Mouse (Mus musculus) embryonic facial prominence, embryonic 14.5 days (tissue): ENCODE measurements around the gene Atp13a1. TPM values are rescaled to one million over a fixed set of nuclear protein-coding genes. Genes with fewer than 3 reads are reported as not detected.

Source experiments
- ATAC-seq: fragments of 200-750 bp; cut with Nextera tagmentation; 2 replicates; pipeline ENCODE4 v1.8.0; 2017; ENCODE audit warnings: low read depth, moderate number of reproducible peaks, moderate TSS enrichment
- DNase-seq: peaks from one replicate; pipeline ENCODE4 v3.0.0-alpha.2; 2015; ENCODE audit warnings: low spot score
- H3K27ac ChIP-seq: fragments of 300-500 bp; sonication (generic); replicated peaks from 2 replicates; pipeline ENCODE4 v1.5.1; 2014; ENCODE audit warnings: low read depth, mild to moderate bottlenecking, low read length, moderate library complexity
- H3K27me3 ChIP-seq: fragments of 300-500 bp; sonication (generic); replicated peaks from 2 replicates; pipeline ENCODE4 v1.6.1; 2014; ENCODE audit warnings: low read length; ENCODE audit not compliant: control insufficient read depth, insufficient read depth
- H3K36me3 ChIP-seq: fragments of 300-500 bp; sonication (generic); 2 replicates; pipeline ENCODE4 v1.6.1; 2014; ENCODE audit warnings: low read length, mixed read lengths; ENCODE audit not compliant: control insufficient read depth, insufficient read depth
- H3K4me1 ChIP-seq: fragments of 300-500 bp; sonication (generic); 2 replicates; pipeline ENCODE4 v1.6.1; 2014; ENCODE audit warnings: antibody characterized with exemption, low read length; ENCODE audit not compliant: control insufficient read depth, insufficient read depth
- H3K4me2 ChIP-seq: fragments of 300-500 bp; sonication (generic); 2 replicates; pipeline ENCODE4 v1.6.1; 2014; ENCODE audit warnings: low read depth, mild to moderate bottlenecking, low read length, moderate library complexity, mixed read lengths
- H3K4me3 ChIP-seq: fragments of 300-500 bp; sonication (generic); 2 replicates; pipeline ENCODE4 v1.5.1; 2014; ENCODE audit warnings: low read depth, mild to moderate bottlenecking, low read length
- H3K9ac ChIP-seq: fragments of 300-500 bp; sonication (generic); 2 replicates; pipeline ENCODE4 v1.6.1; 2014; ENCODE audit warnings: low read depth, mild to moderate bottlenecking, low read length, moderate library complexity, mixed read lengths
- H3K9me3 ChIP-seq: fragments of 300-500 bp; sonication (generic); 2 replicates; pipeline ENCODE4 v1.6.1; 2016; ENCODE audit warnings: low read length; ENCODE audit not compliant: control insufficient read depth
- WGBS: fragments of 180-500 bp; shearing (Covaris S2); extraction: QIAGEN DNeasy Blood & Tissue Kit; methylation state at CpG from one replicate; pipeline ENCODE4 v1.1.7; 2014; 5-methylcytosine and 5-hydroxymethylcytosine counted together
- polyA plus RNA-seq: library from polyadenylated mRNA; unstranded; fragments of >200 nt; fragmentation: Nextera tagmentation; extraction: Ambion mirVana; gene quantifications from 2 replicates; pipeline ENCODE4 v1.2.1, GENCODE M21; 2014

Gene Atp13a1
- polyA plus RNA-seq, 1 experiment from 2014 or later = 41.8 TPM

GRCm38 (mm10) chr8:69804537-69804936, 13.6 kb downstream of the Atp13a1 start:
- no peaks in the 10 kb centered on the region for H3K9me3 ChIP-seq
- H3K4me3 ChIP-seq = no peak overlapping the region
- H3K27me3 ChIP-seq = no peaks in the 10 kb centered on the region
- H3K9ac ChIP-seq = no peak overlapping the region
- H3K36me3 ChIP-seq = peaks cover 84% of the 10 kb centered on the region
- no peaks in the 10 kb centered on the region for H3K4me1 ChIP-seq
- WGBS = 91% methylated on average over 6 of the region's 6 CpGs
- DNase-seq = no peak
- no peak overlapping the region for H3K4me2 ChIP-seq
- no peak for ATAC-seq
- no peak overlapping the region for H3K27ac ChIP-seq

- Histone ChIP-seq H3K4me3 (no peak overlapping the region), H3K4me2 (no peak overlapping the region), H3K9ac (no peak overlapping the region), H3K27me3 (no peaks in the 10 kb centered on the region), H3K27ac (no peak overlapping the region), H3K36me3 (peaks cover 79% of the 10 kb centered on the region), H3K4me1 (no peaks in the 10 kb centered on the region), H3K9me3 (no peaks in the 10 kb centered on the region)
- 92% methylated on average over 10 of the region's 10 CpGs for WGBS
- DNase-seq (no peak), ATAC-seq (no peak)
These were observed 14.1 kb downstream of the Atp13a1 start for GRCm38 (mm10) chr8:69805086-69805485.

DNA sequence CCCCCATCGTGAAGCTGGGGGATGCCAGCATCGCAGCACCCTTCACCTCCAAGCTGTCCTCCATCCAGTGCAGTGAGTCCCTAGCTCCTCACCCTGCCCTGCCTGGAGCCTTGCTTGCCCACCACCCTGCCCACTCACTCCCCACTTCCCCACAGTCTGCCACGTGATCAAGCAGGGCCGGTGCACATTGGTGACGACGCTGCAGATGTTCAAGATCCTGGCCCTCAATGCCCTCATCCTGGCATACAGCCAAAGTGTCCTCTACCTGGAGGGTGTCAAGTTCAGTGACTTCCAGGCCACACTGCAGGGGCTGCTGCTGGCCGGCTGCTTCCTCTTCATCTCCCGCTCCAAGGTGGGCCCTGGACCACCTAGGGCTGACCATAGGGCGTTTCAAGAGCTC, 14.5 kb downstream of the Atp13a1 start:
- Histone ChIP-seq H3K4me1 (no peaks in the 10 kb centered on the region), H3K27me3 (no peaks in the 10 kb centered on the region), H3K36me3 (peaks cover 75% of the 10 kb centered on the region), H3K4me2 (no peak overlapping the region), H3K9ac (no peak overlapping the region), H3K4me3 (no peak overlapping the region), H3K27ac (no peak overlapping the region), H3K9me3 (no peaks in the 10 kb centered on the region)
- no peak for ATAC-seq
- no peak for DNase-seq
- 91% methylated on average over 9 of the region's 9 CpGs for WGBS

DNA sequence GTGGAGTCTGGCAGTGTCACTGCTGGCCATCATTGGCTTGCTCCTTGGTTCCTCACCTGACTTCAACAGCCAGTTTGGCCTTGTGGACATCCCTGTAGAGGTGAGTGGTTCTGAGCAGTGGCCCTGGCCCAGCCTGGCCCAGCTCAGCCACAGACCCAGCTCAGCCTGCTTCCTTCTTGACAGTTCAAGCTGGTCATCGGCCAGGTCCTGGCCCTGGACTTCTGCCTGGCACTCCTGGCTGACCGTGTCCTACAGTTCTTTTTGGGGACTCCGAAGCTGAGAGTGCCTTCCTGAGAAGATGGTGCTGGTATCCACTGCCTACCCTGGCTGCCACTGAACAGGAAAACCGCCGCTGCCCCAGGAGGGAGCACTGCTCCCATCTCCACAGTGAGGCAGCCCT, 16.3 kb downstream of the Atp13a1 start:
- peaks cover 71% of the 10 kb centered on the region for H3K36me3 ChIP-seq

DNA sequence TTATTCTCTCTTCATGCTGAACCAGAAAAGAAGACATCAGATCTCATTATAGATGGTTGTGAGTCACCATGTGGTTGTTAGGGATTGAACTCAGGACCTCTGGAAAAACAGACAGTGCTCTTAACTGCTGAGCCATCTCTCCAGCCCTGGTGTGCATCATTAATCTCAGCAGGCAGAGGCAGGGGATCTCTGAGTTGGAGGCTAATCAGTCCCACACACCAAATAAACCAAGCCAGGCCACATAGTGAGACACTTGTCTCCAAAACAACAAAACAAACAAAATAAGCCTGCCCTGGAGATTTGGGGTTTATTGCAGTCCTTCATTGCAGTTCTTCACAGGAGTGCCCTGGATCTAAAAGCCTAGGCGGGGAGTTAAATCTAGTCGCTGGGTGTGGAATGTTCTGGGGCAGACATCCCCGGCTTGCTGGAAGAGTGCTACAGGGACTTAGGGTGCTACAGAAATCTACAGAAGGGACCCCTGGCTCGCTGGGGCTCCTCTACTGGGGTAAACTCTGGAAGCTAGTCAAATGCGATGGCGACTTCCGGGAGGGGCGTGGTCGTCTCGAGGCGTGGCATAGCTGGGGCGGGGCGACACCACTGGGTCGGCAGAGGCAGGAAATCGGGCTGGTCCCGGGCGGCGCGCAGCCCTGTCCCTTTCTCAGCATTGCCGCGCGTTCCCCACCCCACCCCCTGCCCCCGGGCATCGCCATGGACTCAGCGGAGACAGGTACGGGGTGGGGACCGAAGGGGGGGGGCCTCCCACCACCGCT, 17.3 kb downstream of the Atp13a1 start, which contains the start of gene Gmip:
Gene Gmip (plus strand): TSS at position 586 of the 770 bp plus-strand sequence.
- WGBS = 42% methylated on average over 4 of the region's 28 CpGs

More for the DNA sequence above, 16.3 kb downstream of the Atp13a1 start:
- ATAC-seq (no peak), DNase-seq (no peak)
- Histone ChIP-seq H3K4me3 (no peak overlapping the region), H3K9me3 (no peaks in the 10 kb centered on the region), H3K4me2 (no peak overlapping the region), H3K9ac (no peak overlapping the region), H3K27ac (no peak overlapping the region), H3K27me3 (no peaks in the 10 kb centered on the region), H3K4me1 (no peaks in the 10 kb centered on the region)
- WGBS = 98% methylated on average over 5 of the region's 5 CpGs

DNA sequence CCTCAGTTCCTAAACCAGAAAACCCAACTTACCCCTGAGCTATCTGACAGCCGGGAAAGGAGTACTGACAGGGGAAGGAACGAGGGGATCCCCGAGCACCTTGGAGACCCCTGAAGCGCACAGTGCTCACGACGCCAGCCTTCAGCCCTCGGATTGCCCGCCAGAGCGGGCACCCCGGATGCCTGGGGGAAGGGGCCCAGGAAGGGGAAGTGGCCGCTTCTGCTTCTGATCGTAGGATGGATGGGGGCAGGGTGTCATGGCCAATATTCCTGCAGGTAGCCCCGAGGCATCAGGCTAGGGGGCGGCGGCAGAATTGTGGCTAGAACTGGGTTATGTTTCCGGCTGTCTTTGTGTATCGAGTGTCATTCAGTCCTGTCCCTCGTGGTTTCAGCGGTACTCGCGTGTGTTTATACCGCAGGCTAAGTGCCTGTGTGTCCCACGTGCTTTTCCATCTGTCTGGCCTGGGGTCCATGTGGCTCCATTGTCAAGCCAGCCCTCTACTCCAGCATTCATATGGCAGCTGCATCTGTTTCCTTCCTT, 18.0 kb downstream of the Atp13a1 start:
- Histone ChIP-seq H3K4me2 (peak overlapping the region; percentile 80), H3K4me3 (peak overlapping the region; percentile 45), H3K4me1 (no peaks in the 10 kb centered on the region), H3K9me3 (no peaks in the 10 kb centered on the region), H3K27ac (peak overlapping the region; percentile 46; the same call in 1 of the 2 replicates), H3K36me3 (peaks cover 60% of the 10 kb centered on the region), H3K27me3 (no peaks in the 10 kb centered on the region), H3K9ac (peak overlapping the region; percentile 65)
- ATAC-seq = peak; percentile 67
- peak; percentile 66 for DNase-seq
- WGBS = 2% methylated on average over 20 of the region's 23 CpGs

More for the DNA sequence above, 17.3 kb downstream of the Atp13a1 start, which contains the start of gene Gmip:
- peak within 1 kb of the TSS; percentile 65 for H3K9ac ChIP-seq
- peak within 1 kb of the TSS; percentile 46; the same call in 1 of the 2 replicates for H3K27ac ChIP-seq
- peak; percentile 69 for ATAC-seq
- peaks cover 65% of the 10 kb centered on the region for H3K36me3 ChIP-seq
- no peaks in the 10 kb centered on the region for H3K27me3 ChIP-seq
- peak within 1 kb of the TSS; percentile 80 for H3K4me2 ChIP-seq
- peak; percentile 77 for DNase-seq
- no peaks in the 10 kb centered on the region for H3K4me1 ChIP-seq
- H3K4me3 ChIP-seq = peak within 1 kb of the TSS; percentile 45
- no peaks in the 10 kb centered on the region for H3K9me3 ChIP-seq

GRCm38 (mm10) chr8:69809820-69810219, 18.9 kb downstream of the Atp13a1 start:
- H3K27me3 ChIP-seq = no peaks in the 10 kb centered on the region
- 69% methylated on average over 3 of the region's 3 CpGs for WGBS
- no peak for DNase-seq
- peaks cover 60% of the 10 kb centered on the region for H3K36me3 ChIP-seq
- H3K4me3 ChIP-seq = no peak overlapping the region
- no peak overlapping the region for H3K27ac ChIP-seq
- no peaks in the 10 kb centered on the region for H3K4me1 ChIP-seq
- no peak for ATAC-seq
- no peak overlapping the region for H3K4me2 ChIP-seq
- no peak overlapping the region for H3K9ac ChIP-seq
- no peaks in the 10 kb centered on the region for H3K9me3 ChIP-seq

- DNase-seq (no peak), ATAC-seq (no peak)
- Histone ChIP-seq H3K36me3 (peaks cover 55% of the 10 kb centered on the region), H3K4me2 (no peak overlapping the region), H3K27me3 (no peaks in the 10 kb centered on the region), H3K9ac (no peak overlapping the region), H3K4me3 (no peak overlapping the region), H3K27ac (no peak overlapping the region), H3K4me1 (no peaks in the 10 kb centered on the region), H3K9me3 (no peaks in the 10 kb centered on the region)
- WGBS = 92% methylated on average over 2 of the region's 2 CpGs
These were observed 23.9 kb downstream of the Atp13a1 start for GRCm38 (mm10) chr8:69814881-69815280.
